Mouse (Mus musculus) heart, adult 11 months (tissue): ENCODE results near the gene Drd2.

Experiments used
- DNase-seq: peaks from one replicate; pipeline ENCODE4 v3.0.0; 2022

Gene Drd2

DNA sequence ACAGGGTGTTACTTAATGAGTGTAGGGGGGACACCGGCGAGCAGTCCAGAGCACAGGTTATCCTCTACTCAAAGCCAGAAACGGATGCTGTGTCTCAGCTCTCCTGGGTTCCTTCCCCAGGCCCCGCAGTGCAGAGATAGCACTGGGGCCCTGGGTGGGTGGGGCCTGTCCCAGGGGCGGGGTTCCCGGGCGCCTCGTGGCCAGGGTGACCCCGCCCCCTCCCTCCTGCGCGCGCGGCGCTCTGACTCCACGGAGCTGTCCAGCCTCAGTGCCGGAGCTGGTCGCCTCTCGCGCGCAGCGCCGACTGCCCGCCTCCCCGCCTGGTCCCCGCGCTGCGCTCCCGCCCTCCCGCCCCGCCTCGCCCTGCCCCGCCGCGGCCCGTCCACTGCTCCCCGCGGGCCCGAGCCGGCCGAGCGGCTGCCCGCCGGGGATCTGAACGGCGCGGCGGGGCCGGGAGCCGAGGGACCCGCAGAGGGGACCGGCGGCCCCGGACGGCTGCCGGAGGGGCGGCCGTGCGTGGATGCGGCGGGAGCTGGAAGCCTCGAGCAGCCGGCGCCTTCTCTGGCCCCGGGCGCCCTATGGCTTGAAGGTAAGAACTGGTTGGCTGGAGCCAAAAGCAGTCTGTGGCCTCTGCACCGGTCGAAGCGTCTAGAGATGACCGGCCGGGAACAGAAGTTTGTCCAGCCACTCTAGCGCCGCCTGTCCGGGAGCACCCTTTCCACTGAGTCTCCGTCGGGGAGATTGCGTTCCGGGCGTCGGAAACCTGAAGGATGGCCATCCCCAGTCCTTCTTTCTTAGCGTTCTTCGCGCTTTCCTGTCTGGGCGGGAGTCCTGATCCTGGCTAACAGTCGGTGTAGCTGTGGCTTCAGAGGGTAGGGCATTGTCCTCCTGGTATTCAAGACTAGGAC, at the start of gene Drd2:
Gene Drd2, plus strand, starts transcription at position 492 of the 908 bp plus-strand sequence.
- DNase-seq: peak; percentile 73

DNA sequence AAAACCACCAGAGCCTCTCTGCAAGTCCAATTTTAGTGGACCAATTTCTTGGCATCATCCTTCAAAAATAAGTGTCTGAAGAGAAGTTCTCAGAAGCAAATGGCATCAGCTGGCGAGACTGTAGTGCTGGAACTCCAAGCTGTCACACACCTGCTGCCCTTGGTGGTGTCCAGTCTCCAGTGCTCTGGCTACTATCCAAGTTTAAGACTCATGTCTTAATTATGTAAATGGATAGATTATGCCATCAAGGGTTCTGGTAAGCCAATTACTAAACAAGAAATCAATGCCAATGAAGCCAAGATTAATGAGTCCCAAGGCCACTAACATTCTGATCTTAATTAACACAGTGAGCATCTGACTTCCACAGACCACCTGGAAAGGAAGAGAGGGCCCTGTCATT, 45.3 kb upstream of the Drd2 start:
- no peak for DNase-seq

DNA sequence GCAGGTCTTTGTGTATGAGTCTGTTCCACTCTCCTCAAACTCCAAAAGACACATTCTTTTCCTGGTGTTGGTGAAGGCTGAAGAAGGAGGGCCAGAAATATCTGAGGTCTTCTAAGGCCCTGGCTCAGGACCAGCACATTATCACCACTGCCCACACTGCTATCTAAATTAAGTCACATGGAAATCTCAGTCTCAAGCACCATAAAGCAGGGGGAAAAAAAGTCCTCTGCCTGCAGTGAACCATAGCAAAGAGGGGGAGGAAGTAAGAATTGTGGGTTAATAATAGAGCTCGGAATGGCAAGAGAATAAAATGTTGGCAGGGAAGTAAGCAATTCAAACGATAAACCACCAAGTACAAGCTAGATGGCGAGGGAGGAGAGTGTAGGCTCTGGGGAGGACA, 32.9 kb upstream of the Drd2 start:
- DNase-seq: peak; percentile 86

DNA sequence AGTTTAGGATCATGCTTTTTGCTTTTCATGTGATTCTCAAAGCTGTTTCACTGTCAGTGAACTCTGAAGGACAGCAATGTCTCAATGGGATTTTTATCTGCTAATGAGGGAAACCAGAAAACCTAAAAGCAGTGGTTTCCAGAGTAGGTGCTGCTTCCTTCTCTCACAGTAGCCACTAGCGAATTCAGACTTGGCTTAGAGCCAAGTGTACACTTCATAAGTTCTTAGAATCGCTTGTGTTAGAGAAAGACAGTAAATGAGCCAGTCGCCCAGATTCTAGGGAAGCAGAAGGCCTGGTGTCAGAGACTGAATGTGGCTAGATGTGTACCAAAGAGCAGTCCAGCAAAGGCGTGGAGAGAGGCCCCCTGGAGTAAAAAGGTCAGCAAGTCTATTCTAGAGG, 29.6 kb upstream of the Drd2 start:
- DNase-seq: peak; percentile 35

DNA sequence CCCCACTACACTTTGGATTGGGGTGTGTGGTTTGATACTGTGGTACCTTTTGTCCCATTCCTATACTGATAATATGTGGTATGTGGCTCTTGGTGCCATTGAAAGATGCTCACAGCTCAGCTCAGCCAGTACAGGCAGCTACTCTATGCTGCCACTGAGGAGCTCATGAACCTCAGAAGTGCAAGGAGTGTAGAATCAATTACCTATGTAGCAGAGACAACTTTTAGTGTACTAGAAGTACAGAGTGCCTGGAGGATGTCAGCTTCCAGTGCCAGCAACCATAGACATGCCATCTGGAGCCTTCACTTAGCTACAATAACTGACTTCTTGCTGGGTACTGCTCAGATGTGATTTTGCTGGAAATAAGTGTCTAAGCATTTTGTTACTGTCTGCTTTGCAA, 21.8 kb upstream of the Drd2 start:
- DNase-seq: peak; percentile 54

DNA sequence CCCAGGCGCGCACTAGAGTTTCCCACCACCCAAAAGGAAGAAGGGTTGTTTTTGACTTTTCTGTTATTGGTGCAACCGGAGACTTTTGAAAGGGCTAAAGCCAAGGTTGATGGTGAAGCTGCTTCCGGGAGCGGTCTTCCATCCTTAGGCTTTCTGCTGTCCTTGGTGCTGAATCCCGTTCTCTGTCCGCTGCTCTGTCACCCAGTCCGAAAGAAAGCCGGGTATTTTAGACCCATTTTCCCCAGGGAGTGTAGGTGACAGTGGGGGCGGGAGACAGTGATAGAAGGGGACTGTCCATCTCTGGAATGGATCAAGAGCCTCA, 578 bp downstream of the Drd2 start:
- DNase-seq: no peak

DNA sequence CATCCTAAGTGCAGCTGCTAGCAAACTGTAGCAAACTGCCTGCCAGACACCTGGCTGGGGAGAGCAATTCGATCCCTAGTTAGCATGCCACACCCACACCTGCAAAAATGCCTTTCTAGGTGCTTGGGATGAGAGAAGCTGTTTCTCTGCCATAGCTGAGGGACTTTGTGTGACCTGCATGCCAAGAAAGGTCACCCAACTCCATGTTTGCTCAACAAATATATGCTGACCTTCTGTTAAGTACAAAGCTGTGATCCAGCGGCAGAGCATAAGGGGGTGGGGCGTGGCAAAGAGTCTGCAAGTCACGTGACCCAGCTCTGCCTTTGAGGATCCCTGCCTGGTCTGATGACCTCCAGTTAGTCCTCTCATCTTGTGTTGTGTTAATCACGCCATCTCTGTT, 25.3 kb downstream of the Drd2 start:
- no peak for DNase-seq

DNA sequence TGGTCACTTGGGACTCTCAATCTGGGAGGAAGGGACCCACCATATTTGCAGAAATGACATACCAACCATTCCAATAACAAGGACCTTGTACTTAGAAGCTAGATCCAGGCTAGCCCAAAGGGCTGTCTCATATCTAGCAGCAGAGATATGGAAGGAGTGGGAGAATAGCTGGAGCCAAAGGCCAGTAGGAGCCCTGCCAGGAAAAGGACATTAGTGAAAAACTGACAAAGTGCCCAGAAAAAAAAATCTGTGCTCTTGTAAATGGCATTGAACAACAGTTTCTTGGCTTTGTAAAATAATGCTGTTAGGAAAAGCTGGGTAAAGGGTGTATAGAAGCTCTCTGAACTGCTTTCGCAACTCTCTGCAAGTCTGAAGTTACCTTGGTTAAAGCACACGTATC, 33.5 kb downstream of the Drd2 start:
- DNase-seq: no peak

DNA sequence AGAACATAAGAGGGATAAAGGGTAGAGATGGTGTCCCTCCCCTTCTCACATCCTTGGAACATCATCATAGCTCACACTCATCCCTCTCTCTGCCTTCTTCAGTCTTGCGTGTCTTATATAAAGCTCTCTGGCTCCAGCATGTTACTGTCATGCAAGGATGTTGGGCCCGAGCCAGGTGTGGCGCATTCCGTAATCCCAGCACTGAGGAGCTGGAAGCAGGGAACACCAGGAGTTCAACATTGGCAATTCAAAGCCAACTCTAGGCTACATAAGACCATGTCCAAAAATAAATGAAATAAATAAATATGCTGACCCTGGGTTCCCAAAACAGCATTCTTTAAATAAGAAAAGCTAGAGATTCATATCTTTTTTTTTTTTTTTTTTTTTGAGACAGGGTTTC, 39.5 kb downstream of the Drd2 start:
- DNase-seq: peak; percentile 61

DNA sequence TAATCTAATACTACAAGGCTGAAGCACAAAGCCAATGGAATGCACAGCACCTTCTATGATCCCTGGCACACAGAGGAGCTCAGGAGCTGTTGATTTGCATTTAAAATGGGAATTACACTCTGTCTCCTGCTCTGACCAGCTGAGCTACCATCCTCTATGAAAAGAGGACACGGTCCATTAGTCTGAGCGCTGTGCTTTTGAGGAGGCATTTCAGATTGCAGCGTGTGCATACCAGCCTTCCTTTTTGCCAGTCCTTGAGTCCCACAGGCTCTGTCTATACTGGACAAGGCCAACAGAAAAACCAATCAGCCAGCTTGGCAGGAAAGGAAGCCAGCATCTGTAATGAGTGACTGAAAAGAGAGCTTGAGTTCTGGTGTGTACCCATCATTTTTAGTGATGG, 43.6 kb downstream of the Drd2 start:
- peak; percentile 17 for DNase-seq

DNA sequence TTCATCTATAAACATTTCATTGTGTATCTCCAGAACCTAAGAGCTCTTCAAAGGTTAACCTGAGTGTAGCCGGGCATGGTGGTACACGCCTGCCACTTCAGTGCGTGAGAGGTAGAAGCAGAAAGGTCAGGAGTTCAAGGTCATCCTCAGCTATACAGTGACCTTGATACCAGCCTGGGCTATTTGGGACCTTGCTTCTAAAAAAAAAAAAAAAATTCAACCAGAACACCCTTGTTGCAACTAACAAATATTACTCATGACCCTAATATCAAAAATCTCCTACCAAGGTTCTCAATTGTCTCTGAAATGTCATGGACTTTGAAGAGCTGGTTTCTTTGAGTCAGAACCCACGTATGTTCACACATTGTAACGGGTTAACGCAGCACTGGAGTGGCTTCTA, 44.4 kb downstream of the Drd2 start:
- DNase-seq: peak; percentile 44

DNA sequence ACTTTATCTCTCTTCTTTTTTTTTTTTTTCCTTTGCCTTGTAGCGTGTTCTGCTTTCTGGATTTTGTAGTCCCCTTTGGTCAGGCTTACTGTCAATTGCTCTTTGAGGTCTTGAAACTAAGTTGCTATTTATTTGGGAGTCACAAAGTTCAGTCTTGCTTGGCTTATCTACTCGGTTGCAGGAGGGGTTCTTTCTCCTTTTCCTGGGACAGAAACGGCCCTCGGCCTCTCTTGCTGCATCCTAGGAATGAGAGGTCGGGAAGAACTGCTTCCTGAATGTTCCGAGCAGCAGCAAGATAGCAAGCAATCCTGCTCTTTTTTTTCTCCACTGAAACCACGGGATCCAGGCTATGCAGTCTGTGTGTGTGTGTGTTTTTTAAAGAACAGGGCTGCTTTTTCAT, 44.9 kb downstream of the Drd2 start:
- peak; percentile 88 for DNase-seq

DNA sequence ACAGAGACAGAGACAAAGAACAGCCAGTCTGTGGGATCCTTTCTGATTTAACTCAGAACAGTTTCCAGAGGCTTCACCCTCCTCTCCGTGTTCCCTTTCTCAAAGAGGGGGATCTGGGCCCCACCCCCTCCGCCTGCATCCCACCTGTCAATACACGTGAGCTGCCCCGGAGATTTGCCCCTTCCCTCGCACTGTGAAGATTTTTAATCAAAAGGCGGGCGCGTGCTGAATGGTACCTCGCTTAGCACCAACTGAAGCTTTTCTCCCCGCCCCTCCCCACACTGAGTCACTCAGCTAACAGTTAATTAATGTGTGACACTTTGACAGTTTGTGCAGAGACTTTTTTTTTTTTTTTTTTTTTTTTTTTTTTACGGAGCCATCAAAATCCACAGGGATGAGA, 45.7 kb downstream of the Drd2 start:
- peak; percentile 85 for DNase-seq

DNA sequence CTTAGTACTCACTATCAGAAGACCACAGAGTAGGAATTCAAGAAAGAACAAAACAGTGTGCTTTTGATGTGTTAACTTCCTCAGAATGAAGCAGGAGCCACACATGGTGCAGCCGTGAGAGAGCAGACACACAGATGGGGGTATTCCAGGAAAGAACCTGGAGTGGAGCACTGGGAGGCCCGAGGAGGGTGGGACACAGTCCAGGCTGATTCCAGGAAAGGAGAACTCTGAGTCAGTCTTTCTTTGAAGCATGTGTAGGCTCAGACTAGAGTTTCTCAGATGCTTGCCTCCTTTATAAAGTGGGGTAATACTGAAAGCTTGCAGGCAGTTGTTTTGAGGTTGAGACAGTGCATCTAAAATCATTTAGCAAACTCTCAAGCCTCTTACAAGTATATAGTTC, 51.8 kb downstream of the Drd2 start:
- no peak for DNase-seq

DNA sequence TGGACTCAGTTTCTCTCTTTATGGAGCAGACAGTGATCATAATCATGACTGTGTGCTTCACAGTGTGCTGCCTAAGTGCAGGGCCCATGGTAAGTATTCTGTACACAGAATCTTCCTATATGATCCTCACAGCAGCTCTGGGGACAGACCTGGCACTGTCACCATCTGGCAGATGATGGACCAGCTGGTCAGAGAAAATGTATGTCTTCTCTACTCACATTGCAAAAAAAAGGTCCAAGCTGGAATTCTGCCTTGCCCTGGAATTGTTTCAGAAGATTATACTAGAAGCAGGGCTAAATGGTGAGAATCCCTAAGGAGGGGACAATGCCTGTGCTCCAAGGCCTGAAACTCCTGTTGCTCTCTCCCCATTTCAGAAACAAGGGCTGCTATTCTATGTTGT, 55.6 kb downstream of the Drd2 start:
- no peak for DNase-seq

DNA sequence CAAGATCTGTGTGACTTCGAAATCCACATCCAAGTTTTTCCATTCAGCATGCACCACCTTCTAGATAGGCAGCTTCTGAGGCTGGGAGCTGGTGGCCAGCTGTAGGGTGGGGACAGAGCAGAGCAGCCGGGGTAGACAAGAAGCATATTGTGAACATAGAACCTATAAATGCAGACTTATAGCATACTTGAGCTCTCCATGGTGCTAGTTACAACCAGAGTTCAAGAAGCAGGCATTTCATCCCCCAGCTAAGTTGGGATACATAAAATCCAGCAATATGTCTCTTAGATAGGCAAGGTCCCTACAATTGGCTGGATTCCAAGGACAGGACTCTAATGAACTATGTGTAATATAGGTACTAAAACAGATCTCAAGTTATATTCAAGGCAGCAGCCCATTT, 63.3 kb downstream of the Drd2 start:
- no peak for DNase-seq

DNA sequence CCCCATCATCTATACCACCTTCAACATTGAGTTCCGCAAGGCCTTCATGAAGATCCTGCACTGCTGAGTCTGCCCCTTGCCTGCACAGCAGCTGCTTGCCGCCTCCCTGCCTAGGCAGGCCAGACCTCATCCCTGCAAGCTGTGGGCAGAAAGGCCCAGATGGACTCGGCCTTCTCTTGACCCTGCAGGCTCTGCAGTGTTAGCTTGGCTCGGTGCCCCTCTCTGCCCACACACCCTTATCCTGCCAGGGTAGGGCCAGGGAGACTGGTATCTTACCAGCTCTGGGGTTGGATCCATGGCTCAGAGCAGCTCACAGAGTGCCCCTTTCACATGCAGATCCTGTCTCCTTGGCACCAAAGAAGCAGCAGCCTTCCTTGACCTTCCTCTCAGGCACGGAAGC, 66.6 kb downstream of the Drd2 start:
- no peak for DNase-seq

DNA sequence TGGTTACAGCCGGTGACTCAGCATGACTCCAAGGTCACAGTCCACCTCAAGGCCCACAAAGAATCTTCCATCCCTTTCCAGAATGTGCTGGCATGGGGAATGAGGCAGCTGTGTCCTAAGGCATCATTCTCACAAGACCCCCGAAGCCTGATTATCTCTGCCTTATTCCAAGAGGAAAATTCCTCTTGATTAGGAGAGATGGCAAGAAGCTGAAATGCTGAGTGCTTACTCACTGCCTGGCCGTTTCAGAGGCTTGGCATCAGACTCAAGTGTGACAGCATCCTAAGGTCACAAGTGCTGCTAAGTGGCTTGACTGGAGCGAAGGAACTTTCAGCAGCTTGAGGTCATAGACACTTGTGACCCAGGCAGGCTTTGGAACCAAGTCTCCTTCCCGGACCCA, 70.2 kb downstream of the Drd2 start:
- no peak for DNase-seq

DNA sequence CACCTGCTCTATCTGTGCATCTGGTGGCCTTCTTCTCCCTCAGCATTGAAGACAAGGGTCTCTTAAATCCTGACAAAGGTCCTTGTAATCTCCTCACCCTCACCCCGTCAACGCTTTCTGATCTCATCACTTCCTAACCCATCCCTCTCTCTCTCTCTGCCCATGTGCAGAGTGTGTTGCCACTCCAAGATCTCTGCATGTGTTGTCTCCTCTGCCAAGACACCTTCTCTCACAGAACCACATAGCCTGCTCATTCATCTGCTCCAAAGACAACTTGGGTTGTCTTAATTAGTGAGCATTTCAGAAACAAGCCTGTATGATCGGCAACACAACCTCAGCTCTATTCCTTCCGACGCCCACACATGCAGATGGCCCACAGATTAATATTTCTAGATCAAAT, 83.4 kb downstream of the Drd2 start:
- DNase-seq: no peak

DNA sequence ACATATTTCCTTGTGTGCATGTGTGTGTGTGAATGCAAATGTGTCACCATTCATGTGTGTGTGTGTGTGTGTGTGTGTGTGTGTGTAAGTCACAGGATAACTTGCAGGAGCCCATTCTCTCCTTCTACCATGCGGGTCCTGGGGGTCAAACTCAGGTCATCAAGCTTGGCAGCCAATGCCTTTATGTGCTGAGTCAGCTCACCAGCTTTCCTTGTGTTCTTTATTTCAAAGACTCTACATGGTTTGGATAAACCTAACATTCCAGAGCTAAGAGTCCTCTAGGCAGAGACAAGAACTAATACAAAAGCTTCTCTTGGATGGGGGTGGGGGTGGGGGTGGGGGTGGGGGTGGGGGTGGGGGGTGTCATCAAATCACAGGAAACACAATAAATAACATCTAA, 85.2 kb downstream of the Drd2 start:
- no peak for DNase-seq

DNA sequence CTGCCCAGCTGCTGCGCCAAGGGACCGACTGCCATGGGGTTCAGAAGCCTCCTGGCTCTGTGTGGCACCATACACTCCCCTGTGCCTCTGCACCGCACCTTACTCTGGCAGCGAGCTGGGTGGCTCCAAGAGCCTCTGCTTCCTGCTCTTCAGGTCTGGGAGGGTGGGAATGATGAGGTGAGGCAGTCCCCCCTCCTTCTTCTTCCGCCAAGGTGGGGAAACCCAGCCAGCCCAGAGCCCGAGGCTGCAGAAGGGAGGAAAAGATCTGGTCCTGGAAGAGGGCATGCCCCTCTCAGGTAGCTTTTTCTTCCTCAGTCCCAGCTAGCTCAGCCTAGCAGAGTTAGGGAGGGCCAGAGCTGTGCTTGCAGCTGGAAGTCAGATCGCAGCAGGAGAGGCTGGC, 86.5 kb downstream of the Drd2 start, which contains the start of gene Ankk1:
Gene Ankk1, minus strand, starts transcription at position 101 of the 400 bp plus-strand sequence.
- no peak for DNase-seq

DNA sequence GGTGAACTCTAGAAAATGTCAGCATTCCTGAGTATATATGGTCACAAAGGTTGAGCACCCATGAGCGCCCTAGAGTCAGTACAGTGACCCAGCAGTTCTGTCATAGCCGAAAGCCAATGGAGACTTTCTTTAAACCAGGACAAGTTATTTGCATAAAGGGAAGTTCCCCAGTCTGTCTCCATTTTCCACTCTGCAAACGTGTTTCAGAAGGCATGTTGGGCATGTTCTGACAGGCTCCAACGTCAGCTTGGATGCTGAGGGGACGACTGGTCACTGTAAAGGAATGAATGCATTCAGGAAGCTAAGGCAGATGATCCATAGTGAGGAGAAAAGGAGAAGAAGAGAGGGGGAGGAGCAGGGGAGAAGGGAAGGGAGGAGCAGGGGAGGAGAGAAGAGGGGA, 87.1 kb downstream of the Drd2 start:
- no peak for DNase-seq

DNA sequence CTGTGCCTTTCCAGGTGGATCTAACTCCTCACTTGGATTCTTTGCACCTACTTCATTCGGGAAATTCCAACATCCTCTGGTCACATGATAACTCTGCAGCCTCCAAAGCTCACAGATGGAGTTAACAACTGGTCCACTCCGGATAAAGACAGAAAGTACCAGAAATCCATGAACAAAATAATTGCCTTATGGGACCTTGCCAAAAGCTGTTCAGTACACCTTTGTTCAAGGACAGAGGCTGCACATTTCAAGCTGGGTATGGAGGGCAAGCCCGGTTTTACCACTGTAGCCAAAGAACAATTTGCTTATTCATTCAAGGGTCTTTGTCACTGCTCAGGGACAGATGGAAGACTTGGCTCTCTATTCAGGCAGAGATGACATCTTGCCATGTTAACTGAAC, 102.2 kb downstream of the Drd2 start:
- DNase-seq: no peak

DNA sequence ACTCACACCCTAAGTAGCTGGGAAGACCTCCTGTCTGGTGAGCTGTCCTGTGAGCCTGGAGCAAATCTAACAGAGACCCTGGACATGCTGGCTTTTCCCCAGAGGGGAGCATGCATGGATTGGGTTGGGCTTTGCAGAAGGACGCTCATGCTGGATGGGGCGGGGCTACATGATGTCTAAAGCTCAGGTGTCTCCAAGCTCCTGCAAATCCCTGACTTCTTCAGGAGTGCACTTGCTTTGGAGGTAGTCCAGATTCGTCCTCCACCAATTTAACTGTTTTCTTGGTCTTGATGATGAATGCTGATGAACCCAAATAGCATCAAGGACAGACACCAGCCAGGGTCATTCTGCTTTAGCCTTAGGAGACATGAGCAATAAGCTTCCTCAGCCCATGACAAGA, 110.1 kb downstream of the Drd2 start:
- DNase-seq: no peak

DNA sequence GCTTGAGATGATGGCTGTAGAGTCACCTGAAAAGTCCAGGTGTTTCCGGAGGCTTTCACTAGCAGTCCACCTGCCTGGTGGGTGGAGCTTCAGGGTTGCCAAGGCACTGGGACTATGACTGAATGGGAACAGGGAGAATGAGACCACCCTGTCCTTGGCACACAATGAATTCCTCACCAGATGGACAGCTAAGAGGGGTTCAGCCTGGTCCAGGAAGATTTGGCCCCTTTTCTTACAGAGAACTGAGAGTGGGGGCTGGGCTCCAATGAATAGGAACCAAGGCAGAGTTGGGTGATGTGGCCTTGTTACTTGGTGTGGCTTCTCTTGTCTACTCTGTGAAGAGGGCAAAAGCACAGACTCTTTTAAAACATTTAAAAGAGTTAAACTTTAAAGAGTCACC, 112.0 kb downstream of the Drd2 start:
- no peak for DNase-seq
